Comparison of ENCODE assay signal across 10 mouse cellular contexts in genomic region chr11:100393733-100394132, GRCm38 (mm10). TPM values are rescaled to one million over a fixed set of nuclear protein-coding genes. Genes with fewer than 3 reads are reported as not detected.
DNase-seq lines count a peak whose midpoint lies in the region; ATAC-seq and TF ChIP-seq lines count a peak whose summit lies in the region.
"Had no signal": no experiment of that assay in that cellular context is flagged by ENCODE, and none has a peak within 500 bp of the region (broad histone marks: within the 10 kb centered on the region; RNA-seq: fewer than 3 reads in every experiment).

No protein-coding gene starts in this region.

- TF ChIP-seq POLR2A in lung, adult 2 months (IDR thresholded peaks at IDR 0.05; ENCODE audit: borderline replicate concordance, extremely low read depth, low read depth, low read length), result no peak

- no peak for ATAC-seq in heart, embryonic 11.5 days (replicated peaks; ENCODE audit: insufficient number of reproducible peaks, low FRiP score, low TSS enrichment)
- ATAC-seq in stomach, embryonic 15.5 days (ENCODE audit: insufficient read depth, low FRiP score, low read depth), result no peak
- ATAC-seq in midbrain, embryonic 14.5 days (ENCODE audit: low FRiP score, low TSS enrichment), result no peak

- no peaks in the 10 kb centered on the region for H3K9me3 ChIP-seq in heart, embryonic 11.5 days (replicated peaks; ENCODE audit: control insufficient read depth, low read length)
- H3K9me3 ChIP-seq in stomach, embryonic 15.5 days, result no peaks in the 10 kb centered on the region
- H3K9me3 ChIP-seq in midbrain, embryonic 14.5 days (ENCODE audit: control insufficient read depth, low read length), result no peaks in the 10 kb centered on the region
- H3K9me3 ChIP-seq: midbrain, embryonic 12.5 days had no signal

- H3K9ac ChIP-seq in heart, embryonic 11.5 days (ENCODE audit: low read depth, low read length), result no peak overlapping the region
- H3K9ac ChIP-seq in stomach, embryonic 15.5 days, result no peak overlapping the region
- H3K9ac ChIP-seq in midbrain, embryonic 14.5 days (replicated peaks; ENCODE audit: low read length), result no peak overlapping the region
- H3K9ac ChIP-seq: midbrain, embryonic 12.5 days had no signal

- peak; percentile 77 for DNase-seq in cerebellum, adult 11-12 months
- DNase-seq in cerebellum, postnatal 14 days, result no peak
- no peak for DNase-seq in lung, adult 2 months
- no peak for DNase-seq in lung, postnatal 10 days
- DNase-seq in left cerebral cortex, adult 11 months (ENCODE audit: low spot score), result no peak
- DNase-seq in midbrain, embryonic 14.5 days, result no peak
- DNase-seq: kidney, adult 8-10 months had no signal

- no peaks in the 10 kb centered on the region for H3K27me3 ChIP-seq in heart, embryonic 11.5 days (ENCODE audit: control insufficient read depth, insufficient read depth, low read length)
- no peaks in the 10 kb centered on the region for H3K27me3 ChIP-seq in stomach, embryonic 15.5 days (replicated peaks)
- no peaks in the 10 kb centered on the region for H3K27me3 ChIP-seq in midbrain, embryonic 14.5 days (ENCODE audit: control insufficient read depth, insufficient read depth, low read length)

- WGBS in lung, adult 2 months, result 29% methylated on average over 7 of the region's 7 CpGs
- 57% methylated on average over 7 of the region's 7 CpGs for WGBS in heart, embryonic 11.5 days (ENCODE audit: insufficient replicate concordance)
- WGBS in stomach, embryonic 15.5 days, result 48% methylated on average over 7 of the region's 7 CpGs
- whole genome bisulfite sequencing in midbrain, embryonic 14.5 days, result 81% methylated on average over 7 of the region's 7 CpGs

- peak overlapping the region; percentile 5 for H3K4me3 ChIP-seq in lung, adult 2 months (replicated peaks; ENCODE audit: extremely low read depth, low read depth, low read length)
- no peak overlapping the region for H3K4me3 ChIP-seq in heart, embryonic 11.5 days (ENCODE audit: low read depth, low read length)
- no peak overlapping the region for H3K4me3 ChIP-seq in stomach, embryonic 15.5 days (replicated peaks)
- no peak overlapping the region for H3K4me3 ChIP-seq in midbrain, embryonic 14.5 days (replicated peaks; ENCODE audit: low read depth, low read length)
- H3K4me3 ChIP-seq: midbrain, embryonic 12.5 days had no signal

- TF ChIP-seq CTCF in lung, adult 2 months (IDR thresholded peaks at IDR 0.05; ENCODE audit: insufficient read depth, low read length), result no peak

- peaks cover 55% of the 10 kb centered on the region for H3K4me1 ChIP-seq in lung, adult 2 months (ENCODE audit: control insufficient read depth, insufficient read depth, low read length)
- H3K4me1 ChIP-seq in heart, embryonic 11.5 days (ENCODE audit: control insufficient read depth, insufficient read depth, low read length), result peaks cover 71% of the 10 kb centered on the region
- peaks cover 84% of the 10 kb centered on the region for H3K4me1 ChIP-seq in stomach, embryonic 15.5 days
- H3K4me1 ChIP-seq in midbrain, embryonic 14.5 days (ENCODE audit: control insufficient read depth, insufficient read depth, low read length), result peaks cover 19% of the 10 kb centered on the region

- 0 out of 2 replicates have a peak overlapping the region, but pooled peaks have one; percentile 3 for H3K4me2 ChIP-seq in heart, embryonic 11.5 days
- H3K4me2 ChIP-seq in stomach, embryonic 15.5 days, result peak overlapping the region; percentile 77; the same call in 1 of the 2 replicates
- H3K4me2 ChIP-seq in midbrain, embryonic 14.5 days (ENCODE audit: low read length), result no peak overlapping the region
- H3K4me2 ChIP-seq: midbrain, embryonic 12.5 days had no signal

- no peaks in the 10 kb centered on the region for H3K36me3 ChIP-seq in heart, embryonic 11.5 days (ENCODE audit: control insufficient read depth, insufficient read depth, low read length)
- H3K36me3 ChIP-seq in stomach, embryonic 15.5 days, result no peaks in the 10 kb centered on the region
- H3K36me3 ChIP-seq in midbrain, embryonic 14.5 days (ENCODE audit: control insufficient read depth, insufficient read depth, low read length), result no peaks in the 10 kb centered on the region
- H3K36me3 ChIP-seq: midbrain, embryonic 12.5 days had no signal

- H3K27ac ChIP-seq in heart, embryonic 11.5 days (ENCODE audit: low read depth, low read length), result no peak overlapping the region
- H3K27ac ChIP-seq in stomach, embryonic 15.5 days, result peak overlapping the region; percentile 42; the same call in 1 of the 2 replicates
- H3K27ac ChIP-seq in midbrain, embryonic 14.5 days (replicated peaks; ENCODE audit: low read depth, low read length), result no peak overlapping the region
- H3K27ac ChIP-seq: midbrain, embryonic 12.5 days had no signal

RNA-seq across cellular contexts. Expression of gene Jup, which starts 3.8 kb away (rescaled TPM):
- polyA plus RNA-seq in lung, adult 2 months (2012; rRNA removed), result 631 and 728 TPM in 2 replicates
- 72.2 and 80.6 TPM in 2 replicates for polyA plus RNA-seq in heart, embryonic 11.5 days (2014; fragmentation: Nextera tagmentation; extraction: Ambion mirVana)
- polyA plus RNA-seq in stomach, embryonic 15.5 days (2015; fragmentation: Nextera tagmentation; extraction: Ambion mirVana), result 163 and 173 TPM in 2 replicates
- polyA plus RNA-seq in midbrain, embryonic 14.5 days (2014; fragmentation: Nextera tagmentation; extraction: Ambion mirVana), result 70.0 and 75.2 TPM in 2 replicates

RNA-seq across cellular contexts. Expression of gene P3h4, which starts 20.9 kb away (rescaled TPM):
- 40.6 and 53.9 TPM in 2 replicates for polyA plus RNA-seq in lung, adult 2 months (2012; rRNA removed)
- polyA plus RNA-seq in heart, embryonic 11.5 days (2014; fragmentation: Nextera tagmentation; extraction: Ambion mirVana), result 67.2 and 70.6 TPM in 2 replicates
- 57.6 and 61.7 TPM in 2 replicates for polyA plus RNA-seq in stomach, embryonic 15.5 days (2015; fragmentation: Nextera tagmentation; extraction: Ambion mirVana)
- polyA plus RNA-seq in midbrain, embryonic 14.5 days (2014; fragmentation: Nextera tagmentation; extraction: Ambion mirVana), result 13.9 and 16.4 TPM in 2 replicates

RNA-seq across cellular contexts. Expression of gene Fkbp10, which starts 21.8 kb away (rescaled TPM):
- 41.5 and 42.5 TPM in 2 replicates for polyA plus RNA-seq in lung, adult 2 months (2012; rRNA removed)
- 89.3 and 107 TPM in 2 replicates for polyA plus RNA-seq in heart, embryonic 11.5 days (2014; fragmentation: Nextera tagmentation; extraction: Ambion mirVana)
- 89.1 and 100 TPM in 2 replicates for polyA plus RNA-seq in stomach, embryonic 15.5 days (2015; fragmentation: Nextera tagmentation; extraction: Ambion mirVana)
- polyA plus RNA-seq in midbrain, embryonic 14.5 days (2014; fragmentation: Nextera tagmentation; extraction: Ambion mirVana), result 9.0 and 20.1 TPM in 2 replicates

RNA-seq across cellular contexts. Expression of gene Hap1, which starts 37.8 kb away (rescaled TPM):
- 9.3 and 14.3 TPM in 2 replicates for polyA plus RNA-seq in lung, adult 2 months (2012; rRNA removed)
- 3.0 and 3.4 TPM in 2 replicates for polyA plus RNA-seq in heart, embryonic 11.5 days (2014; fragmentation: Nextera tagmentation; extraction: Ambion mirVana)
- polyA plus RNA-seq in stomach, embryonic 15.5 days (2015; fragmentation: Nextera tagmentation; extraction: Ambion mirVana), result 15.5 and 16.7 TPM in 2 replicates
- 108 and 170 TPM in 2 replicates for polyA plus RNA-seq in midbrain, embryonic 14.5 days (2014; fragmentation: Nextera tagmentation; extraction: Ambion mirVana)

RNA-seq across cellular contexts. Expression of gene Nt5c3b, which starts 47.9 kb away (rescaled TPM):
- 21.7 and 31.5 TPM in 2 replicates for polyA plus RNA-seq in lung, adult 2 months (2012; rRNA removed)
- 98.8 and 111 TPM in 2 replicates for polyA plus RNA-seq in heart, embryonic 11.5 days (2014; fragmentation: Nextera tagmentation; extraction: Ambion mirVana)
- polyA plus RNA-seq in stomach, embryonic 15.5 days (2015; fragmentation: Nextera tagmentation; extraction: Ambion mirVana), result 108 TPM in 2 replicates
- polyA plus RNA-seq in midbrain, embryonic 14.5 days (2014; fragmentation: Nextera tagmentation; extraction: Ambion mirVana), result 84.9 and 100 TPM in 2 replicates
